Mouse (Mus musculus): ENCODE measurements at regions not wholly inside any gene's neighbourhood (a gene's known extent, or its start where the extent isn't known, plus 50 kb on each side); places are given as distances from the start of the nearest gene placed in this dataset.
"Not testable (repeated sequence)": the region's sequence is repeated elsewhere in the genome, so short reads cannot be mapped to it uniquely, and the experiment has no call there.

DNA sequence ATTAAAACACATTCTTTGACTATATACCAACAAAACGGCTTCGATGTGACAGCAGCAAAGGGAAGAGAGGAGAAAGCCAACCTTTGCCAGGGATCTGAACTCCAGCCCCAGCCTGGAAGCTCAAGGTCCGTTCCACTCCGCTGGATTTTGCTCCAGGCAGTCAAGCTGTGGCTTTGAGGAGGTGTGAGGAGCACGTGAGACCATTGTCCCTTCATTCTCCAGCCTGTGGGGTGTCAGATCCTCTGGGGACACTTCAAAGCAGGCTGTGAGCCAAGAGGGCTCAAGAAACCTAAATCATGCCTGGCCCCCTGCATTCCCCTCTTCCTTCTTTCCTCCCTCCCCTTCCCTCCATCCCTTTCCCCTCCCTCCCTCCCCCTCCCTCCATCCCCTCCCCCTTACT is 154.9 kb upstream of the Rpl38 start:
- no peak overlapping the region for H3K9ac ChIP-seq
- peaks cover 4% of the 10 kb centered on the region; the same call in 1 of the 2 replicates for H3K4me1 ChIP-seq
- H3K4me2 ChIP-seq: no peak overlapping the region
- 0 out of 2 replicates have a peak, but pooled peaks cover 4% of the 10 kb centered on the region for H3K27me3 ChIP-seq
- no peak for ATAC-seq (ENCODE audit: borderline replicate concordance, extremely low read depth, low FRiP score, low TSS enrichment)
- H3K36me3 ChIP-seq: no peaks in the 10 kb centered on the region
- H3K9me3 ChIP-seq: no peaks in the 10 kb centered on the region
- H3K27ac ChIP-seq: no peak overlapping the region
- no peak overlapping the region for H3K4me3 ChIP-seq
- 11% methylated on average over 5 of the region's 5 CpGs for WGBS

GRCm38 (mm10) chr11:114511994-114512393 is 156.3 kb upstream of the Rpl38 start:
- 9% methylated on average over 5 of the region's 5 CpGs for WGBS
- Histone ChIP-seq H3K4me2 (no peak overlapping the region), H3K27me3 (0 out of 2 replicates have a peak, but pooled peaks cover 4% of the 10 kb centered on the region), H3K9ac (no peak overlapping the region), H3K9me3 (no peaks in the 10 kb centered on the region), H3K27ac (no peak overlapping the region), H3K4me3 (no peak overlapping the region), H3K36me3 (no peaks in the 10 kb centered on the region), H3K4me1 (peaks cover 4% of the 10 kb centered on the region; the same call in 1 of the 2 replicates)
- no peak for ATAC-seq (ENCODE audit: borderline replicate concordance, extremely low read depth, low FRiP score, low TSS enrichment)

- no peak overlapping the region for H3K27ac ChIP-seq
- no peaks in the 10 kb centered on the region for H3K36me3 ChIP-seq
- H3K4me1 ChIP-seq: no peaks in the 10 kb centered on the region
- no peak for ATAC-seq (ENCODE audit: borderline replicate concordance, extremely low read depth, low FRiP score, low TSS enrichment)
- no peak overlapping the region for H3K4me3 ChIP-seq
- H3K9me3 ChIP-seq: no peaks in the 10 kb centered on the region
- H3K9ac ChIP-seq: no peak overlapping the region
- 27% methylated on average over 5 of the region's 5 CpGs for WGBS
- H3K27me3 ChIP-seq: peaks cover 3% of the 10 kb centered on the region; the same call in 1 of the 2 replicates
- H3K4me2 ChIP-seq: no peak overlapping the region
Observed at GRCm38 (mm10) chr11:114502562-114502961, 165.8 kb upstream of the Rpl38 start.

DNA sequence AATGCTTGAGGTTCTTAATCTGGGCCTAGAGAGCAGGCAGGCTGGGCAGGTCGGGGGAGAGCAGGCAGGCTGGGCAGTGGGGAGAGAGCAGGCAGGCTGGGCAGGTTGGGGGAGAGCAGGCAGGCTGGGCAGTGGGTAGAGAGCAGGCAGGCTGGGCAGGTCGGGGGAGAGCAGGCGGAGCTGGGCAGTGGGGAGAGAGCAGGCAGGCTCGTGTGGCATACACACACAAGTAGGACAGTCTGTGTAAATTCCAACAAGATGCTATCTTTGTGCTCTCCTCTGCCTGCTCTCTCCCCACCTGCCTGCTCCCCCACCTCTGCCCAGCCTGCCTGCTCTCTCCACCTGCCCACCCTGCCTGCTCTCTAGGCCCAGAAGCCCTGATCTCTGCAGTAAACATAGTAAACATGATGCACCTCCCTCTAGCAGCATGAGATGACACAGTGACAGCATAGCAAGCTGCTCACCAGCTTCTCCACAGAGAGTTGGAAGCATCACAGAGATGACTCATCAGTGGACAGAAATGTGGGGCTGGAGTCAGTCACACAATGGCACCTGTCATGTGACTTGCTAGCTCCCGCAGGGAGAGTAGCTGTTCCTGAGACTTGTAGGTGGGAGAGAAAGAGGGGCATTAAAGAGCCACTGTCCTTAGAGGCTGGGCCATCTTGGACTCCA is 166.3 kb upstream of the Rpl38 start:
- 30% methylated on average over 4 of the region's 5 CpGs for WGBS
- ATAC-seq (ENCODE audit: borderline replicate concordance, extremely low read depth, low FRiP score, low TSS enrichment): no peak
- H3K4me1 ChIP-seq: no peaks in the 10 kb centered on the region
- H3K9me3 ChIP-seq: no peaks in the 10 kb centered on the region
- no peaks in the 10 kb centered on the region for H3K36me3 ChIP-seq
- no peak overlapping the region for H3K27ac ChIP-seq
- no peak overlapping the region for H3K9ac ChIP-seq
- H3K4me2 ChIP-seq: no peak overlapping the region
- no peak overlapping the region for H3K4me3 ChIP-seq
- H3K27me3 ChIP-seq: peaks cover 3% of the 10 kb centered on the region; the same call in 1 of the 2 replicates

DNA sequence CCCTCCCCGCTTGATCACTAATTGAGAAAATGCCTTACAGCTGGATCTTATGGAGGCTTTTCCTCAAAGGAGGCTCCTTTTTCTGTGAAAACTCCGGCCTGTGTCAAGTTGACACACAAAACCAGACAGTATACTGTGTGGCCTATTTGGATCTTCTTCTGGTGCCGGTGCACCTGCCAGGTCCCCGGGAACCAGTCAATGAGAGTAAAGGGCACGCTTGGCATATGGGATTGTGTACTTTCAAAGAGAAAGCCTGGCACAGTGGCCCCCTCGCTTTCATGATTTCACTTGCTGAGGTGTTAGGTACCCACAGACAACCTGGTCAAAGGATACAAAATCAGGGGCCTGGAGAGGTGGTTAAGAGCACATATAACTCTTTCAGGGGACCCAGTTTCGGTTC is 167.9 kb upstream of the Rpl38 start:
- Histone ChIP-seq H3K27ac (no peak overlapping the region), H3K9me3 (no peaks in the 10 kb centered on the region), H3K36me3 (no peaks in the 10 kb centered on the region), H3K4me1 (peaks cover 5% of the 10 kb centered on the region), H3K9ac (no peak overlapping the region), H3K4me3 (no peak overlapping the region), H3K27me3 (peaks cover 3% of the 10 kb centered on the region; the same call in 1 of the 2 replicates), H3K4me2 (no peak overlapping the region)
- no peak for ATAC-seq (ENCODE audit: borderline replicate concordance, extremely low read depth, low FRiP score, low TSS enrichment)
- WGBS: 91% methylated on average over 7 of the region's 7 CpGs

- no peak overlapping the region for H3K9ac ChIP-seq
- 83% methylated on average over 12 of the region's 12 CpGs for WGBS
- H3K4me2 ChIP-seq: no peak overlapping the region
- H3K36me3 ChIP-seq: no peaks in the 10 kb centered on the region
- H3K4me3 ChIP-seq: no peak overlapping the region
- H3K27me3 ChIP-seq: peaks cover 3% of the 10 kb centered on the region; the same call in 1 of the 2 replicates
- no peak overlapping the region for H3K27ac ChIP-seq
- ATAC-seq (ENCODE audit: borderline replicate concordance, extremely low read depth, low FRiP score, low TSS enrichment): no peak
- peaks cover 11% of the 10 kb centered on the region for H3K4me1 ChIP-seq
- H3K9me3 ChIP-seq: no peaks in the 10 kb centered on the region
Observed at GRCm38 (mm10) chr11:114499665-114500064, 168.7 kb upstream of the Rpl38 start.

DNA sequence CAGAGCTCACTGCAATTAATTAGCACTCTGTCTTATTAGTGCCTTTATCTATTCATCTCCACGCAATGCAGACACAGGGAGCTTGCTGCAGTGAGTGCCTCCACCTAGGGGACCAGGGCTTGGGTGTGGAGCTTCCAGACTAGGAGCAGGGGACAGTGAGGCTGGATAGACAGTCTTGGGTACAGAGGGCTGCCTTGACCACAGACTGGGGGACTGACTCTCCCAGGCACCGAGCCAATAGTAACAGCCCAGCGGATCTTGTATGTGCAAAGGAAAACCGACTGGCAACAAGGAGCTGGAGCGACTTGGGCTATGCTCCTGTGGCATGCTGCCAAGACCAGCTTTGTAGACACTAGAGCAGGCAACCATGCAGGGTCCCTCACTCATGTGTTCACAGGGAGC is 172.8 kb upstream of the Rpl38 start:
- WGBS: 21% methylated on average over 5 of the region's 5 CpGs
- peaks cover 15% of the 10 kb centered on the region for H3K4me1 ChIP-seq
- no peak overlapping the region for H3K27ac ChIP-seq
- no peaks in the 10 kb centered on the region for H3K9me3 ChIP-seq
- no peak overlapping the region for H3K4me2 ChIP-seq
- peaks cover 17% of the 10 kb centered on the region; the same call in 1 of the 2 replicates for H3K27me3 ChIP-seq
- peak; percentile 78 for ATAC-seq (ENCODE audit: borderline replicate concordance, extremely low read depth, low FRiP score, low TSS enrichment)
- H3K4me3 ChIP-seq: no peak overlapping the region
- H3K9ac ChIP-seq: no peak overlapping the region
- H3K36me3 ChIP-seq: no peaks in the 10 kb centered on the region

- Histone ChIP-seq H3K4me1 (peaks cover 13% of the 10 kb centered on the region), H3K9ac (no peak overlapping the region), H3K27ac (no peak overlapping the region), H3K27me3 (peaks cover 10% of the 10 kb centered on the region; the same call in 1 of the 2 replicates), H3K36me3 (no peaks in the 10 kb centered on the region), H3K4me3 (no peak overlapping the region), H3K9me3 (no peaks in the 10 kb centered on the region), H3K4me2 (no peak overlapping the region)
- ATAC-seq (ENCODE audit: borderline replicate concordance, extremely low read depth, low FRiP score, low TSS enrichment): peak; percentile 47; the same call in 1 of the 2 replicates
- 17% methylated on average over 8 of the region's 8 CpGs for WGBS
Observed at GRCm38 (mm10) chr11:114486455-114486854, 181.9 kb upstream of the Rpl38 start.

- H3K4me1 ChIP-seq: peaks cover 13% of the 10 kb centered on the region
- H3K4me3 ChIP-seq: no peak overlapping the region
- H3K4me2 ChIP-seq: no peak overlapping the region
- H3K27me3 ChIP-seq: peaks cover 6% of the 10 kb centered on the region; the same call in 1 of the 2 replicates
- WGBS: 59% methylated on average over 15 of the region's 15 CpGs
- ATAC-seq (ENCODE audit: borderline replicate concordance, extremely low read depth, low FRiP score, low TSS enrichment): no peak
- no peak overlapping the region for H3K9ac ChIP-seq
- no peaks in the 10 kb centered on the region for H3K9me3 ChIP-seq
- H3K36me3 ChIP-seq: no peaks in the 10 kb centered on the region
- no peak overlapping the region for H3K27ac ChIP-seq
Observed at GRCm38 (mm10) chr11:114485429-114485828, 182.9 kb upstream of the Rpl38 start.

DNA sequence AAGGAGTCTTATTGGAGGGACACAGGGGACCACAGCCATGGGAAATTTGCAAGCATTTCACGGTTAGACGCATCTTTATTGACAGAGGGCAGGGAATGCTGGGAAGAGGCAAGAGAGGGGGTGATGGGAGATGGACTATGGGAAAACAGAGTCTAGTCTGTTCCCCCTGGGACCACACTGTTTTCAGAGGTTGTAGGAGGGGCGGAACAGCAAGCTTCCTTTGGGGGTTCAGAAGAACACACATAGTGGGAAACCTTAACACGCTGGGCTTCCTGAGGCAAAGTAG is 183.7 kb upstream of the Rpl38 start:
- WGBS: 76% methylated on average over 4 of the region's 4 CpGs
- H3K4me2 ChIP-seq: no peak overlapping the region
- H3K9ac ChIP-seq: no peak overlapping the region
- H3K27ac ChIP-seq: no peak overlapping the region
- peaks cover 13% of the 10 kb centered on the region for H3K4me1 ChIP-seq
- no peak for ATAC-seq (ENCODE audit: borderline replicate concordance, extremely low read depth, low FRiP score, low TSS enrichment)
- no peaks in the 10 kb centered on the region for H3K9me3 ChIP-seq
- no peaks in the 10 kb centered on the region for H3K36me3 ChIP-seq
- 0 out of 2 replicates have a peak, but pooled peaks cover 2% of the 10 kb centered on the region for H3K27me3 ChIP-seq
- no peak overlapping the region for H3K4me3 ChIP-seq

DNA sequence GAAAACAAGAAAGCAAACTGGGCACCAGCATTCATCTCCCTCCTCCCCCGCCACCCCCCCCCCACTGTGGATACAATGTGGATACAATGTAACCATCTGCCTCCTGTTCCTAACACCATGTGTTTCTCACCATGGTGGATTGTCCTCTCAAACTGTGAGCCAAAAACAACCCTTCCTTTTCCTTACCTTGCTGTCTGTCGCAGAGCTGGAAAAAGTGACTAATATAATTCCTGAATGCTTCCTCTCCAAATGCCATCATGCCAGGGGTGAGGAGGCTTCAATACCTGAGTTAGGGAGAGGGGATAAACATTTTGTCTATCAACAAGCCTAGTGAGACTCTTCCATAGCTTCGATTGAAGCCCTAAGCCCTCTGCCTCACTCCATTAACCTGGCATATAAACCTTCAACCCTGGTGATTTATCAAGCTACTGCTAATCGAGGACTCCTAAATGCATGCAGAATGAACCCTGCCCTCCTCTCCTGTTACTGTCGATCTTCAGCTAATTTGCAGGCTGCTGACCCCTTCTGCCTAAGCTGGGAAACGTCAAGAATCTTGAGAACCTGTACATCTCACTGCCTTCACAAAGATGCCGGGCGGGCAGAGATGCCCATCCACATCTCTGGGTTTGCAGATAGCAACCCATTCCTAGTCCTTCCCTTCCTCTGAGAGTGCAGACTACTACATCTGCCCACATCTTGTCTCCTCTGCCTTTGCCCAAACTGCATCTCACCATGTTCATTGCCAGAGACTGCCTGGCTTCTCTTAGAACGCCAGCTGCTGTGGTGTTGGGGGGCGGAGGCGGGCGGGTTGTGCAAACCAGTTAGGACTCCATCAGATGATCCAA is 184.3 kb upstream of the Rpl38 start:
- 68% methylated on average over 12 of the region's 12 CpGs for WGBS
- H3K27ac ChIP-seq: no peak overlapping the region

GRCm38 (mm10) chr11:114483350-114483749 is 185.0 kb upstream of the Rpl38 start:
- H3K4me3 ChIP-seq; H3K27ac ChIP-seq; ATAC-seq (ENCODE audit: borderline replicate concordance, extremely low read depth, low FRiP score, low TSS enrichment); H3K4me2 ChIP-seq; H3K36me3 ChIP-seq; H3K9me3 ChIP-seq; H3K9ac ChIP-seq; H3K27me3 ChIP-seq: not testable (repeated sequence)
- H3K4me1 ChIP-seq: peaks cover 18% of the 10 kb centered on the region
- WGBS: 77% methylated on average over 7 of the region's 7 CpGs

More for the DNA sequence above, 184.3 kb upstream of the Rpl38 start:
- Histone ChIP-seq H3K27me3 (0 out of 2 replicates have a peak, but pooled peaks cover 2% of the 10 kb centered on the region), H3K9me3 (no peaks in the 10 kb centered on the region), H3K4me3 (no peak overlapping the region), H3K4me2 (no peak overlapping the region), H3K4me1 (peaks cover 13% of the 10 kb centered on the region), H3K36me3 (no peaks in the 10 kb centered on the region), H3K9ac (no peak overlapping the region)
- no peak for ATAC-seq (ENCODE audit: borderline replicate concordance, extremely low read depth, low FRiP score, low TSS enrichment)
